In genomic region chr14:16219015-16219414, GRCm38 (mm10) we compare ENCODE assay signal across 8 mouse cellular contexts. TPM values are rescaled to one million over a fixed set of nuclear protein-coding genes. Genes with fewer than 3 reads are reported as not detected.
A peak's percentile ranks its signal among the peaks of the same experiment; 100 is the strongest.
DNase-seq lines count a peak whose midpoint lies in the region; ATAC-seq and TF ChIP-seq lines count a peak whose summit lies in the region.
"Had no signal": no experiment of that assay in that cellular context is flagged by ENCODE, and none has a peak within 500 bp of the region (broad histone marks: within the 10 kb centered on the region; RNA-seq: fewer than 3 reads in every experiment).

No protein-coding gene starts in this region.

- TF ChIP-seq POLR2A in kidney, adult 2 months (IDR thresholded peaks at IDR 0.05; ENCODE audit: low read depth, low read length): no peak
- TF ChIP-seq POLR2A in limb, embryonic 14.5 days (IDR thresholded peaks at IDR 0.05; ENCODE audit: borderline replicate concordance, extremely low read depth, insufficient read depth, insufficient read length): no peak

- no peak overlapping the region for H3K4me3 ChIP-seq in kidney, adult 2 months (ENCODE audit: insufficient read depth, low read depth, low read length)
- H3K4me3 ChIP-seq in kidney, embryonic 15.5 days (replicated peaks): no peak overlapping the region
- no peak overlapping the region for H3K4me3 ChIP-seq in limb, embryonic 14.5 days (replicated peaks; ENCODE audit: low read length)
- H3K4me3 ChIP-seq: embryonic facial prominence, embryonic 13.5 days had no signal

- POLR2A ChIA-PET in Patski (lab: Charles Lee): no interaction called here

- ATAC-seq in kidney, embryonic 15.5 days (replicated peaks; ENCODE audit: low FRiP score): no peak
- ATAC-seq in CD4-positive, CD25-positive, alpha-beta regulatory T cell, adult 4 months: peak; percentile 70
- peak; percentile 47 for ATAC-seq in Patski
- no peak for ATAC-seq in limb, embryonic 14.5 days (ENCODE audit: low FRiP score, low read depth)
- ATAC-seq in frontal cortex, adult (ENCODE audit: low TSS enrichment): no peak

- no peaks in the 10 kb centered on the region for H3K4me1 ChIP-seq in kidney, adult 2 months (ENCODE audit: control insufficient read depth, insufficient read depth, low read length)
- no peaks in the 10 kb centered on the region for H3K4me1 ChIP-seq in kidney, embryonic 15.5 days
- H3K4me1 ChIP-seq in limb, embryonic 14.5 days (ENCODE audit: control insufficient read depth, insufficient read depth, low read length): no peaks in the 10 kb centered on the region
- H3K4me1 ChIP-seq: embryonic facial prominence, embryonic 13.5 days had no signal

- no peaks in the 10 kb centered on the region for H3K36me3 ChIP-seq in kidney, adult 2 months (ENCODE audit: control insufficient read depth, insufficient read depth, low read length)
- H3K36me3 ChIP-seq in kidney, embryonic 15.5 days: no peaks in the 10 kb centered on the region
- H3K36me3 ChIP-seq in limb, embryonic 14.5 days (ENCODE audit: control insufficient read depth, insufficient read depth, low read length): no peaks in the 10 kb centered on the region
- H3K36me3 ChIP-seq: embryonic facial prominence, embryonic 13.5 days had no signal

- 0 out of 2 replicates have a peak, but pooled peaks have one; percentile 16 for TF ChIP-seq CTCF in kidney, adult 2 months (conservative IDR thresholded peaks at IDR 0.05; ENCODE audit: insufficient read depth, insufficient read length, low read depth, low read length)
- TF ChIP-seq CTCF in Patski (IDR thresholded peaks at IDR 0.05): peak; percentile 62

- no peak overlapping the region for H3K4me2 ChIP-seq in kidney, embryonic 15.5 days
- no peak overlapping the region for H3K4me2 ChIP-seq in limb, embryonic 14.5 days (replicated peaks; ENCODE audit: low read depth, low read length, severe bottlenecking)
- H3K4me2 ChIP-seq: embryonic facial prominence, embryonic 13.5 days had no signal

- in situ Hi-C loops in Patski (cut with MboI; ENCODE audit: low pct_unique_long_range_greater_than_20kb): loop anchor here (25.0 kb wide), 1 partner anchor 1357 kb away; no protein-coding TSS in a partner anchor

- no peak overlapping the region for H3K9ac ChIP-seq in kidney, embryonic 15.5 days
- no peak overlapping the region for H3K9ac ChIP-seq in limb, embryonic 14.5 days (ENCODE audit: low read depth, low read length, severe bottlenecking)
- H3K9ac ChIP-seq: embryonic facial prominence, embryonic 13.5 days had no signal

- no peak overlapping the region for H3K27ac ChIP-seq in kidney, adult 2 months (ENCODE audit: insufficient read depth, low read depth, low read length)
- no peak overlapping the region for H3K27ac ChIP-seq in kidney, embryonic 15.5 days
- no peak overlapping the region for H3K27ac ChIP-seq in limb, embryonic 14.5 days (replicated peaks; ENCODE audit: low read depth, low read length)
- H3K27ac ChIP-seq: embryonic facial prominence, embryonic 13.5 days had no signal

- no peaks in the 10 kb centered on the region for H3K9me3 ChIP-seq in kidney, embryonic 15.5 days (replicated peaks)
- H3K9me3 ChIP-seq in limb, embryonic 14.5 days (ENCODE audit: control insufficient read depth, low read length): no peaks in the 10 kb centered on the region
- H3K9me3 ChIP-seq: embryonic facial prominence, embryonic 13.5 days had no signal

- CTCF ChIA-PET in Patski (lab: Charles Lee): interaction anchor here (1.4 kb wide), 1 partner anchor 13 kb away, joined by 4 read pairs; no protein-coding TSS in a partner anchor

- DNase-seq in kidney, adult 2 months: peak; percentile 38
- no peak for DNase-seq in Patski (ENCODE audit: low read depth, low spot score)
- DNase-seq in limb, embryonic 14.5 days (ENCODE audit: low spot score): peak; percentile 29
- DNase-seq in neural tube, embryonic 10.5 days (ENCODE audit: extremely low spot score, low spot score): no peak

- no peaks in the 10 kb centered on the region for H3K27me3 ChIP-seq in kidney, adult 2 months (replicated peaks; ENCODE audit: control insufficient read depth, insufficient read depth, low read length)
- H3K27me3 ChIP-seq in kidney, embryonic 15.5 days: no peaks in the 10 kb centered on the region
- H3K27me3 ChIP-seq in Patski: no peaks in the 10 kb centered on the region
- no peaks in the 10 kb centered on the region for H3K27me3 ChIP-seq in limb, embryonic 14.5 days (ENCODE audit: control insufficient read depth, insufficient read depth, low read length)
- H3K27me3 ChIP-seq: embryonic facial prominence, embryonic 13.5 days had no signal

- 58% methylated on average over 2 of the region's 2 CpGs for WGBS in kidney, adult 2 months
- WGBS in kidney, embryonic 15.5 days: 57% methylated on average over 2 of the region's 2 CpGs
- WGBS in limb, embryonic 14.5 days: 59% methylated on average over 2 of the region's 2 CpGs

RNA-seq across cellular contexts. Expression of gene Ngly1, which starts 30.1 kb away (rescaled TPM):
- 40.2 and 51.3 TPM in 2 replicates for polyA plus RNA-seq in kidney, adult 2 months (2012; rRNA removed)
- 36.1 and 36.3 TPM in 2 replicates for polyA plus RNA-seq in kidney, embryonic 15.5 days (2015; fragmentation: Nextera tagmentation; extraction: Ambion mirVana)
- polyA plus RNA-seq in CD4-positive, CD25-positive, alpha-beta regulatory T cell, adult 4 months (2017; shearing (Covaris generic)): 10 to 100 TPM; 86.1 to 92.0 TPM
- 29.6 TPM for polyA plus RNA-seq in Patski (2021)
- polyA plus RNA-seq in limb, embryonic 14.5 days (2012; rRNA removed): 22.1 and 22.8 TPM in 2 replicates
- polyA plus RNA-seq in limb, embryonic 14.5 days (2014; fragmentation: Nextera tagmentation; extraction: Ambion mirVana): 45.3 and 47.3 TPM in 2 replicates

RNA-seq across cellular contexts. Expression of gene Oxsm, which starts 30.6 kb away (rescaled TPM):
- polyA plus RNA-seq in kidney, adult 2 months (2012; rRNA removed): 16.6 and 18.7 TPM in 2 replicates
- polyA plus RNA-seq in kidney, embryonic 15.5 days (2015; fragmentation: Nextera tagmentation; extraction: Ambion mirVana): 2.5 and 3.7 TPM in 2 replicates
- polyA plus RNA-seq in CD4-positive, CD25-positive, alpha-beta regulatory T cell, adult 4 months (2017; shearing (Covaris generic)): 1 to 10 TPM; 4.8 to 9.5 TPM
- 14.8 TPM for polyA plus RNA-seq in Patski (2021)
- polyA plus RNA-seq in limb, embryonic 14.5 days (2012; rRNA removed): 4.6 and 4.8 TPM in 2 replicates
- 1.3 and 1.9 TPM in 2 replicates for polyA plus RNA-seq in limb, embryonic 14.5 days (2014; fragmentation: Nextera tagmentation; extraction: Ambion mirVana)

Comparison
In these comparisons a context has a peak if more than half of its experiments do, and no peak if none do; other contexts are left out.
1. DNase-seq: peak in kidney, adult 2 months (single experiment) and limb, embryonic 14.5 days (single experiment); none in Patski (single experiment) and neural tube, embryonic 10.5 days (single experiment).
2. ATAC-seq: peak in CD4-positive, CD25-positive, alpha-beta regulatory T cell, adult 4 months (single experiment) and Patski (single experiment); none in kidney, embryonic 15.5 days (single experiment), limb, embryonic 14.5 days (single experiment) and frontal cortex, adult (single experiment).